Mouse (Mus musculus): ENCODE results near the gene Dpp10. TPM values are rescaled to one million over a fixed set of nuclear protein-coding genes. Genes with fewer than 3 reads are reported as not detected.

The Dpp10 gene
- 0.50 and 0.98 TPM in 2 replicates for polyA plus RNA-seq (2015; fragmentation: Nextera tagmentation; extraction: Ambion mirVana)

GRCm38 (mm10) chr1:124044925-124045640, at the start of gene Dpp10:
Dpp10 (minus strand) TSS chr1:124045559.
- H3K4me1 ChIP-seq = peaks cover 10% of the 10 kb centered on the region
- H3K9ac ChIP-seq = no peak within 1 kb of the TSS
- 1% methylated on average over 33 of the region's 38 CpGs for WGBS

GRCm38 (mm10) chr1:124048544-124048943, 3.2 kb upstream of the Dpp10 start:
- H3K9ac ChIP-seq = no peak overlapping the region
- WGBS = 80% methylated on average over 1 of the region's 1 CpGs
- H3K4me1 ChIP-seq = peaks cover 10% of the 10 kb centered on the region

More at GRCm38 (mm10) chr1:124044925-124045640, at the start of gene Dpp10:
- H3K9me3 ChIP-seq = no peaks in the 10 kb centered on the region
- H3K27ac ChIP-seq = no peak within 1 kb of the TSS
- H3K27me3 ChIP-seq (replicated peaks) = peaks cover 31% of the 10 kb centered on the region
- peak within 1 kb of the TSS; percentile 86 for H3K4me2 ChIP-seq
- peak within 1 kb of the TSS; percentile 43 for H3K4me3 ChIP-seq (replicated peaks)
- no peak for ATAC-seq (ENCODE audit: insufficient read depth, low FRiP score, low read depth)
- H3K36me3 ChIP-seq = no peaks in the 10 kb centered on the region

GRCm38 (mm10) chr1:124045761-124046300, 472 bp upstream of the Dpp10 start:
- Histone ChIP-seq H3K9me3 (no peaks in the 10 kb centered on the region), H3K4me1 (peaks cover 10% of the 10 kb centered on the region), H3K27me3 (replicated peaks) (peaks cover 31% of the 10 kb centered on the region), H3K4me2 (peak overlapping the region; percentile 86), H3K36me3 (no peaks in the 10 kb centered on the region), H3K4me3 (replicated peaks) (peak overlapping the region; percentile 43), H3K9ac (no peak overlapping the region), H3K27ac (no peak overlapping the region)
- ATAC-seq (ENCODE audit: insufficient read depth, low FRiP score, low read depth) = peak; percentile 63; the same call in 1 of the 2 replicates
- WGBS = under 1% methylated on average over 44 of the region's 44 CpGs

More at GRCm38 (mm10) chr1:124048544-124048943, 3.2 kb upstream of the Dpp10 start:
- no peak overlapping the region for H3K27ac ChIP-seq
- ATAC-seq (ENCODE audit: insufficient read depth, low FRiP score, low read depth) = no peak
- H3K27me3 ChIP-seq (replicated peaks) = peaks cover 31% of the 10 kb centered on the region
- no peaks in the 10 kb centered on the region for H3K36me3 ChIP-seq
- H3K4me3 ChIP-seq (replicated peaks) = no peak overlapping the region
- no peak overlapping the region for H3K4me2 ChIP-seq
- H3K9me3 ChIP-seq = no peaks in the 10 kb centered on the region

GRCm38 (mm10) chr1:124044161-124044560, 1.2 kb downstream of the Dpp10 start:
- 14% methylated on average over 12 of the region's 12 CpGs for WGBS

GRCm38 (mm10) chr1:124043421-124043820, 1.9 kb downstream of the Dpp10 start:
- WGBS = 58% methylated on average over 6 of the region's 6 CpGs
- Histone ChIP-seq H3K27me3 (replicated peaks) (peaks cover 31% of the 10 kb centered on the region), H3K4me1 (peaks cover 10% of the 10 kb centered on the region), H3K9me3 (no peaks in the 10 kb centered on the region), H3K36me3 (no peaks in the 10 kb centered on the region), H3K27ac (no peak overlapping the region), H3K4me3 (replicated peaks) (no peak overlapping the region), H3K9ac (no peak overlapping the region), H3K4me2 (no peak overlapping the region)
- ATAC-seq (ENCODE audit: insufficient read depth, low FRiP score, low read depth) = no peak

More at GRCm38 (mm10) chr1:124044161-124044560, 1.2 kb downstream of the Dpp10 start:
- Histone ChIP-seq H3K27ac (no peak overlapping the region), H3K36me3 (no peaks in the 10 kb centered on the region), H3K4me3 (replicated peaks) (no peak overlapping the region), H3K9ac (no peak overlapping the region), H3K4me2 (no peak overlapping the region), H3K4me1 (peaks cover 10% of the 10 kb centered on the region), H3K27me3 (replicated peaks) (peaks cover 31% of the 10 kb centered on the region), H3K9me3 (no peaks in the 10 kb centered on the region)
- ATAC-seq (ENCODE audit: insufficient read depth, low FRiP score, low read depth) = no peak

GRCm38 (mm10) chr1:124041559-124041958, 3.8 kb downstream of the Dpp10 start:
- Histone ChIP-seq H3K4me3 (replicated peaks) (no peak overlapping the region), H3K27me3 (replicated peaks) (peaks cover 27% of the 10 kb centered on the region), H3K9me3 (no peaks in the 10 kb centered on the region), H3K4me2 (no peak overlapping the region), H3K27ac (no peak overlapping the region), H3K9ac (no peak overlapping the region), H3K4me1 (peaks cover 10% of the 10 kb centered on the region), H3K36me3 (no peaks in the 10 kb centered on the region)
- no peak for ATAC-seq (ENCODE audit: insufficient read depth, low FRiP score, low read depth)
- WGBS = 3% methylated on average over 3 of the region's 3 CpGs

- no peaks in the 10 kb centered on the region for H3K4me1 ChIP-seq
- WGBS = 55% methylated on average over 4 of the region's 4 CpGs
- H3K4me3 ChIP-seq (replicated peaks) = no peak overlapping the region
- no peaks in the 10 kb centered on the region for H3K36me3 ChIP-seq
- H3K4me2 ChIP-seq = no peak overlapping the region
- no peak for ATAC-seq (ENCODE audit: insufficient read depth, low FRiP score, low read depth)
- H3K27me3 ChIP-seq (replicated peaks) = no peaks in the 10 kb centered on the region
- H3K9me3 ChIP-seq = no peaks in the 10 kb centered on the region
- no peak overlapping the region for H3K27ac ChIP-seq
- no peak overlapping the region for H3K9ac ChIP-seq
Measured at GRCm38 (mm10) chr1:124035306-124035990, 9.9 kb downstream of the Dpp10 start.

GRCm38 (mm10) chr1:124032677-124033076, 12.7 kb downstream of the Dpp10 start:
- ATAC-seq (ENCODE audit: insufficient read depth, low FRiP score, low read depth) = no peak
- no peaks in the 10 kb centered on the region for H3K36me3 ChIP-seq
- WGBS = 66% methylated on average over 6 of the region's 6 CpGs

GRCm38 (mm10) chr1:124031968-124032367, 13.4 kb downstream of the Dpp10 start:
- H3K4me3 ChIP-seq (replicated peaks) = no peak overlapping the region
- no peak for ATAC-seq (ENCODE audit: insufficient read depth, low FRiP score, low read depth)
- no peaks in the 10 kb centered on the region for H3K4me1 ChIP-seq
- H3K27ac ChIP-seq = no peak overlapping the region
- no peaks in the 10 kb centered on the region for H3K36me3 ChIP-seq
- no peaks in the 10 kb centered on the region for H3K9me3 ChIP-seq
- H3K4me2 ChIP-seq = no peak overlapping the region
- 78% methylated on average over 2 of the region's 2 CpGs for WGBS
- no peak overlapping the region for H3K9ac ChIP-seq
- no peaks in the 10 kb centered on the region for H3K27me3 ChIP-seq (replicated peaks)

More at GRCm38 (mm10) chr1:124032677-124033076, 12.7 kb downstream of the Dpp10 start:
- Histone ChIP-seq H3K27ac (no peak overlapping the region), H3K4me2 (no peak overlapping the region), H3K9me3 (no peaks in the 10 kb centered on the region), H3K27me3 (replicated peaks) (no peaks in the 10 kb centered on the region), H3K4me3 (replicated peaks) (no peak overlapping the region), H3K4me1 (no peaks in the 10 kb centered on the region), H3K9ac (no peak overlapping the region)

GRCm38 (mm10) chr1:124002797-124003196, 42.6 kb downstream of the Dpp10 start:
- 30% methylated on average over 6 of the region's 6 CpGs for WGBS
- no peaks in the 10 kb centered on the region for H3K4me1 ChIP-seq

GRCm38 (mm10) chr1:123995780-123996179, 49.6 kb downstream of the Dpp10 start:
- Histone ChIP-seq H3K27me3 (replicated peaks) (no peaks in the 10 kb centered on the region), H3K4me1 (no peaks in the 10 kb centered on the region), H3K9me3 (no peaks in the 10 kb centered on the region), H3K4me3 (replicated peaks) (no peak overlapping the region), H3K9ac (no peak overlapping the region), H3K27ac (no peak overlapping the region), H3K36me3 (no peaks in the 10 kb centered on the region), H3K4me2 (no peak overlapping the region)
- no peak for ATAC-seq (ENCODE audit: insufficient read depth, low FRiP score, low read depth)
- WGBS = 76% methylated on average over 3 of the region's 3 CpGs

More at GRCm38 (mm10) chr1:124002797-124003196, 42.6 kb downstream of the Dpp10 start:
- H3K4me2 ChIP-seq = no peak overlapping the region
- no peaks in the 10 kb centered on the region for H3K36me3 ChIP-seq
- ATAC-seq (ENCODE audit: insufficient read depth, low FRiP score, low read depth) = peak; percentile 35; the same call in 1 of the 2 replicates
- no peak overlapping the region for H3K4me3 ChIP-seq (replicated peaks)
- H3K27me3 ChIP-seq (replicated peaks) = no peaks in the 10 kb centered on the region
- H3K9ac ChIP-seq = no peak overlapping the region
- no peaks in the 10 kb centered on the region for H3K9me3 ChIP-seq
- no peak overlapping the region for H3K27ac ChIP-seq
